Mouse (Mus musculus) layer of hippocampus, adult 18-20 months (tissue): Measurements from ENCODE around the gene Ap1g2. TPM values are rescaled to one million over a fixed set of nuclear protein-coding genes. Genes with fewer than 3 reads are reported as not detected.

ENCODE experiments used
- DNase-seq, 2 experiments: peaks; one replicate each; pipeline ENCODE4 v3.0.0; 2022; ENCODE audit warnings: low spot score in 2 of 2
- total RNA-seq, 2 experiments: library from RNA; stranded (reverse); gene quantifications; 2 replicates each; pipeline ENCODE4 v1.2.3; 2021

Gene Ap1g2
- total RNA-seq, 2 experiments from 2014 or later, result 11.3 to 14.9 TPM

DNA sequence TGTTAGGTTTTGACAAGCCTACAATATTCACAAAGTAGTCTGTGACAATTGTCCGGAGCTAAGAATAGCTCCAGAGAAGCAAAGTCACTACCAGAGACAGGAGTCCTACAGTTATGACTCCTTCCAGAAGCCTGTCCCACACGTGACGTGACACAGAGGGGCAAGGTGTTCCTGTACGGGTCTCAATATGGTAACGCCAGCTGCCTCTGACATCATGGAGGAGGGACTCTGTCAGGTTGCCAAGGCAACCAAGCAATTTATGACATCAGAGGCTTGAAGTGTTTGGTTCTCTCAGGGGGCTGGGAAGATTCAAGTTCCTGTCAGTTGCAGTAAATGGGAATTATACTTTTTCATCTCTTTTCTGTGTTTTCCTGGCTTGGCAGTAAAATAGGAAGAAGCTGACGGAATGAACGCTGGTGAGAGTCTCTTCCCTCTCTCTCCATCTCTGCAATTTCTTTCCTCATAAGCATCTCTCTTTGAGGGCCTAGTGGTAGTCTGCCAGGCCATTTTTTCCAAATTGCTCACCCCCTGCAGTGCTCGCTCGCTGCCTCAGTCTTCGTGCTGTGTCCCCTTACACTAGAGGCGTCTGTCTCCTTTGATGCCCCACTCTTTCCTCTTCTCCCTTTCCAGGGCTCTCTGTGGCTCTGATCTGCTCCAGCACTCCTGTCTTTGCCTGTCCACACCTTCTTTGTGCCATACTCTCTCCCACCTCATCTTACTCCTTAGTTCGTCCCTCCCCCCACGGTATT, 17.0 kb downstream of the Ap1g2 start:
- peak in 1 of 2 experiments; percentile 78 for DNase-seq

DNA sequence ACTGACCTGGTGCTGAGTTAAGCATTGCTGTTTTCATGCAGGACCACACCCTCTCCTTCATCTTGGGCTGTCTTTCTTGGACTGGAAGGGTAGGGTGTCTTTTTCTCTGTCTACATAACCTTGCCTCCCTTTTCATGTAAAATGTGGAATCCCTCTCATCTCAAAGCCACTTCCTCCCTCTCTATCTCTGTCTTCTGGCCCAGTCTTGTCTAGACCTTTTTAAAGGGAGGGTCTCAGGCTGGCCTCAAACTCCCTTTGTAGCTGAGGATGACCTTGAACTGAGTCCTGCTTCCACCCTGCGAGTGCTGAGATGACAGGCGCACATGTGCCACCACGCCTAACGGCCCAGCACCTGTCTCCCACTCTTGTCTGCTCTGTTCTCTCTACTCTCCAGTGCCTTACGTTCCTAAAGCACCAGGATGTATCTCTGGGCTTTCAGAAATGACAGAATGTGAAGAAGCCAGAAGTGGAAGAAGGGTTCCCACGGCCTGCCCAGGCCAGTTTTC, 20.3 kb downstream of the Ap1g2 start:
- no peak for DNase-seq

DNA sequence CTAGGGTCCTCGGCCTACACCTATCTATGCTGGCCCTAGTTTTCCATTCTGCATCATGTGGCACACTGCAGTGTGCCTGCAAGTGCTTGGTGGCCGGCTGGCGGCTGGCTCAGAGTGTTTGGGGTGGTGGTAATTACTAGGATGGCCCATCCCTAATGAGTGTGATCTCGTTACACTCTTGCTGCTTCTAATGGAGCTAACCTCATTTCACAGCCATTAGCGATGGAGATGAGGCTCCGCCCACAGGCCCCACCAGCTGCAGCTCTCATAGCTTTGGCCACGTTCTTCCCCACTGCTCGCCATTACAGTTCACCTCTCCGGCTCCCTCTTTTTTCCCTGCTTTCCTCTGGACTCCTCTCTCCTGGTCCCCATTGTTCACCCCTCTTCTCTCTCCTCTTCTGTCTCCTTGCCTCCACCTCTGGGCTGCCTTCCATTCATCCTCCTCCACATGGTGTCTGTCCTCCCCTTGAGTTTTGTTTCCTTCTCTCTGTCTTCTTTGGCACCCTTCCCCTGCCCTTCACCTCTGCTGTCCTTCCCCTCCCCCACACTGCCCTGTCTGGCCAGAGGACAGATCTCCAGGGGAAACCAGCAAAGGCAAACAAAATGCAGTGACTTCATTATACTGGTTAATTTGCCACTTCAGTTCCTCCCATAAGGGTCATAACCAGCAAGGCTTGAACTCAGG, 20.9 kb downstream of the Ap1g2 start:
- no peak for DNase-seq

DNA sequence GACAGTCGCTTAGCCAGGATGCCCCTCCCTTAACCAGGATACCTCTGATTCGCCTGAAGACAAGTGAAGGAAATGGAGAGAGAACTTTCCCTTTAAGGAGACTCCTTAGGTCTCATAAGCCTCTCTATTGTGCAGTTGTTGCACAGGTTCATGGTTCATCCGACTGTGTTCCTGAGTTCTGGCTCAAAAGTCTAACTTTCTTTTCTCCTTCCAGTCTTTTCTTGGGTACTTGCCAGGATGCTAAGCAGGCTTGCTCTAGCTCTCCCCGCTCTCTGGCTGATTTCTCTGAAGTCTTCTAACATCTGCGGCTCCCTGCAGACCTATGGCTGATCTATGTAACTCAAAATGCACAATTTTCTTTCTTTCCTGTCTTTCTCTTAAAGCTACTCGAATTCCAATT, 22.9 kb downstream of the Ap1g2 start:
- DNase-seq, result no peak

DNA sequence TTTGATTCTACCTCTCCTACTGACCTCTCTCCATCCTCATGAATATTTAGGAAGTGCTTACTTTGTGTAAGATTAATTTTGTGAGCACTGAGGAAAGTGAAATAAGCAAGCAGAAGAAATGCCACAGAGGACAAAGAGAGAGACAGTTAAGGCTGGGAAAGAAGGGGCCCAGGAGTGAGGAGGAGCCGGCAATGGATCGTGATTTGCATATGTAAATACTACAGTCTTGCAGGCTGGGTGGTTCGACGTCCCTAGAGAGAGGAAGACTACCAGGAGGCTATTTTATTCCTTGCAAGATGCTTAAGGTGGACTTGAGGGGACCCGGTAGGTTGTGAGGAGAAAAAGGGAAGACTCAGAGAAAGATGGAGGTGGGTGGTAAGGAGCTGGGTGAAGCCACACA, 25.3 kb downstream of the Ap1g2 start:
- no peak for DNase-seq

DNA sequence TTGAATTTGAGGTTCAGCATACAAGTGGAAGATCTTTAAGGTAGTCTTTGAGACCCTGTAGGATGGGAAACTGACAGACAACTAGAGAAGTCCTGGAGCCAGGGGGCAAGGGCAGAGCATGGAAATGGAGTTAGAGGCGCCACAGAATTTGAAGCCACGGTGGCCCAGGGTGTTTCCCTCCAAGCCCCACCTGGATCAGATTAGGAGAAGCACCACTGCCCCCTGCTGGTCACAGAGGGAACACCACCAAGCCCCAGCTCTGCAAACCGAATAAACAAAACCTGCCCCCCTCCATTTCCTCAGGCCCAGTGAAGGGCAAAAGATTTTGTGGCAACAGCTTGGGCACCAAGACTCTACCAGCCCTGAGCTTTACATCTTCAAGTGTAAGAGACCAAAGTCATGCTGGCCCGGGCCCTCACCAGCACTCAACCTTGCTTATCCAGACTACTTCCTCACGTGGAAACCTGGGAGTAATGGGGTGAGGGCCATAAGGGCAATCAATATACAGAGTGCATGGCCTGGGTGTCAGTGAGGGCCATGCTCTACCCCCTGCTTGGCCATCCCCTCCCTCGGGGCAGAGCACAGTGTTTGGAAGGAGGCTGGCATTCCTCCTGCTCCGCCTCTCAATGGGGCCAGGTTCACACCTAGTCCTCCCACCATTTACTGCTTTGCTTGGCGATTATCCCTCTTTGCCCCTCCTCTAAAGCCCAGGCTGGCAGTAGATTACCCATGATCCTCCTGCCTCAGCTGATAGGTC, 27.0 kb downstream of the Ap1g2 start:
- DNase-seq, result peak in 1 of 2 experiments; percentile 79

DNA sequence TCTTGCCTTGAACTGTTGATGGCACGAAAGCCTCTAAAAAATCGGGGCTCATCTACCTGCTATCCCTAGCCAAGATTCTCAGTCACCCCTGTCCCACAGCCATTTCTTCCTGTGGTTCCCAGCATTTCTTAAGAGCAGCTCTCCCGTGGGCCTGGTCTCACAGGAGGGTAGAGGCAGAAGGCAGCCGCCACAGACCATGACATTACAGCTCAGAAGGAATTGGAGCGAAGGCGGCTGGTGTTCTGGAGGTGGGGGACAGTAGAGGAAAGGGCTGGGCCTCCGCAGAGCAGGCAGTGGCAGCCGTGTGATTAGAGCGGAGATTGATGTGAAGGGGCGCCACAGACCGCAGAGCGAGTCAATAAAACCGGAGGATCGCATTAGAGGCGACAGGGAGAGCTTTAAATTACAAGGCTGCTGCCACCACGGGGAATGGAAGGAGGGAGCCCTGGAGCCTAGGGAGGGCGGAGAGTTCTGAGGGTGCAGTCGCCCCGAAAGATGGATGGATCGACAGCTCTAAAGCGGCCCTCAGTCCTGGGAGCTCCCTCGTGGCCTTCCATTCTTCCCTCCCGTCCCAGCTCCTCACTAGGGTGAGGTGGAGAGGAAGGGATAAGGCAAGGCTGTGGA, 27.9 kb downstream of the Ap1g2 start:
- no peak for DNase-seq

DNA sequence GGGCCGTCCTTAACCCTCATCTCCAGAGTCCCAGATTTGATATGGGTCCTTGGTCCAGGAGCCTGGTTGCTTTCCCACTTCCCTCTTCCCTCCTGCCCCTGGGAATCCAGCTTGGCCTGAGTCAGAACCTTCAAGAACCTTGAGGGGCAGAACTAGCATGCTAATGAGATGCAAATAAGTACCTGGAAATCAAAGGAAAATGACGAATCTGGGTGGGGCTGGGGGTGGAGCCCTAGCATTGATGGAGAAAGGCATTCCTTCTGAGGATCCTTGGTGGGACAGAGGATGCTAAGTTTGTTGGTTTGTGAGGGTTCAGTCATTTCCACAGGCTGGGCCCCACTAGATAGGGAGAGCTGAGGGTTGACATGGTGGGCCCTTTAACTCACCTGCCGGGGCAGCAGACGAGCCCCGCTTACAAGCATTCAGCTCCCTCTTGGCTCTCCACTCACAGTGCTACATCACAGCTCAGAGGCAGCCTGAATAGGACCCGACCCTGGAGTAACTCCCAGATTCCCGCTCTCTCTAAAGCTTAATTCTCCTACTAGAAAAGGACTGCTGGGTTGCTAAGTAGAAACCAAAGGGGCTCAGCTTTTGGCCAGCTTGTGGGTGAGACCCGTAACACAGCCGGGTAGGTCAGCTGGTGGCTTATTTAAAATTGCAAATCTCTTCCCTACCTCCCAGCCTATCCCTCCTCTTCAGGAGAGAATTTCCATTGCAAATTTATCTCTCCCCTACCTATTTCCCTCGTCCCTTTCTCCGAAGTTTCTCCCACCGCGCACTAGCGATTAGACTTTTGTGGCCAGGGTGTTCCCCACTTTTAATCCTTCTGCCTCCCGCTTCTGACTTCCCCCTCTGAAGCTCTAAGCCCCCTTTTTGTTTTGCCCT, 28.7 kb downstream of the Ap1g2 start:
- DNase-seq, result no peak

DNA sequence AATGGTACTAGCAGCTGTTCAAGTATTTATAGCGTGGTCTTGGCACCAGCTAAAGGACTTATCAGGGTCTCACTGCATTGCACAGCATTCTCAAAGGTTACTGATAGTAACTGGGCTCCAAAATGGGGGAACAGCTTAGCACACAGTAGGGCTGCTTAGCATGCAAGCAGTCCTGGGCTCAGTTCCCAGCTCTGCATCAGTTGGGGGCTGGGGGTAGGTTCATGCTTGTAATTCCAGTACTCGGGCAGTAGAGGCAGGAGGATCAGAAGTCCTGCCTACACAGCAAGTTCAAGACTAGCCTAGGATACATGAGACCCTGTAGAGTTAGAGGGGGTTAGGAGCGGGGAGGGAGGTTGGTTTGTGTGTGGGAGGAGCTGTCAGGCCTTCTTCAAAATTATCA, 29.4 kb downstream of the Ap1g2 start:
- no peak for DNase-seq

DNA sequence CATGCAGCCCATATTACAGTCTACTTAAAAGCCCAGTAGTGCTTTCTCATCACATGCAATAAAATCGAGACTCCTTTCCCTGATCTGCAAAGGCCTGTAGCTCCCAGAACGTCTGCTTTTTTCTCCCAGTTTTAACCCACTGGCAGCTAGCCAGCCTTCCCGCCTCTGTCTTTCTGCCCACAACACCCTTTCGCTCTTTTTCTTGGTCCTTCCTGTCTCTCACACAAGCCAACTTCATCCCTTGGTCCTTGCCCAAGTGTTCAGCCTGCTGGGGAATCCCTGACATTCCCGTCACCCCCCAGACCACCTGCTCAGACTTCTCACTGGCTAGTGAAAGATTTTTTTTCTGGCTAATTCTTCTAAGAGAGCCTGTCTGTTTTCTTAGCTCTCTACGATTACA, 30.2 kb downstream of the Ap1g2 start:
- peak in 1 of 2 experiments; percentile 70 for DNase-seq

DNA sequence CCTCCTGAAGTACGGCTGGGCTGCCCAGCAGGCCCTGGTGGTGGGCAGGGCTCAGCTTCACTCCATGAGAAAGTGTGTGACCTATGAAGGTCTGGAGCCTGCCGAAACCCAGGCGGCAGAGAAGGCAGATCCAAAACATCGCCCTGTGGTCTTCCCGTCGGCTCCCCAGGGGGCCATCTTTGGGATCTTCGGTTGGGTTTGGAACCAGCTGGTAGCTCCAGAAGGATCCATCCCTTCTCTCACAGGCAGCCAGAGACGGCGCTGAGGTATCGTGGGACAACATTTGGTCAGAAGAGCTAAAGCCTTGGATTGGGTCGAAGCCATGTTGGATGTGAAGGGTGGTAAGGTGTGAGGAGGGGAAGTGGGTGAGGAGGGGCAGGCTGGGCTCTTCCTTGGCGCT, 32.0 kb downstream of the Ap1g2 start:
- DNase-seq, result no peak

DNA sequence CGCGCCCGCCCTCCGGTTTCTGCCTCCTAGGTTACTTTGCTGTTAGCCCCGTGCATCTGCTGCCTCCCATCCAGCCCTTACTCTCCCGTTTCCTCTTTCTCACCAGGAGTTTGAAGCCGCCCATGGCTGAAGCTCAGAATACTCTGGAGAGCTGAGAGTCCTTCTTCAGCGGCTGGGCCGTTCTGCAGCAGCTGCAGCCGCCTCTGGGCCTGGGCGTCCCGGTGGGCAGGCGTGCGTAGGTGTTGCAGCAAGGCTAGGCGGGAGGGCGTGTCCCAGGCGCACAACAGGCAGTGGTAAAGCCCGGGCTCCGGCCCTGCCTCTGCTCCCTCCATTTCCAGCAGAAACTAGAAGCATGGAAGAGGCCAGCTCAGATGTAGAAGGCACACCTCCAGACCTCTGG, 34.6 kb downstream of the Ap1g2 start:
- no peak for DNase-seq

DNA sequence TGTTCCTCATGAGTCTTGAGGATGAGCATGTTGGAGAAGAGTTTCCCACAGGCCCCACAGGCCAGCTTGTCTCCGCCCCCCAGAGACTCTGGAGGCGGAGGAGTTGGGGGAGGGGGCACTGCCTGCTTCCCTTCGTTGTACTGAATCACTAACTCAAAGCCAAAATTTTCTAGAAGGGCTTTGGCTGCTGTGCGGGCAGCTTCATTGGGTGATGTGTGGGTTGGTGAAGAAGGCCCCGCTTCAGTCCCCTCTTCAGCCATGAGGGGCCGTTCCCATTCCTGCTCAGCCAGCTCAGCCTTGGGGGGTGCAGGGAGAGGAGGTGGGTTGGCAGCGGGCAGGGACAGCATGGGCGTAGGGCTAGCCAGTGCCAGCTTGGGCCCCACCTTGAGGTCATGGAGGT, 40.4 kb downstream of the Ap1g2 start:
- no peak for DNase-seq

DNA sequence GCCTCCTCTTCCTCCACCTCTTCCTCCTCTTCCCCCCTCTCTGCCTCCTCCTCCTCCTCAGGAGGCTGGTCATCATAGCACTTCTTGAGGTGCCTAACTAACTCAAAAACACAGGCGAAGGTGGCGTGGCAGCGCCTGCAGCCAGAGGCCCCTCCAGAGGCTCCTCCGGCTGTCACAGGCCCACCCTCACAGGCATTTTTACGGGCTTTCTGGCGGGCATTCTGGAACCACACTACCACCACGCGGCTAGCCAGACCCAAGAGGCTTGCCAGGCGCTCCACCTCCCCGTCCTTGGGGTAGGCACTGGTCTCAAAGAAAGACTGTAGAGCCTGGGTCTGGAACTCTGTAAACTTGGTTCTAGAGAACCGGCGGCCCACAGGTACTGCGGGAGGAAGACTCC, 41.0 kb downstream of the Ap1g2 start:
- no peak for DNase-seq

DNA sequence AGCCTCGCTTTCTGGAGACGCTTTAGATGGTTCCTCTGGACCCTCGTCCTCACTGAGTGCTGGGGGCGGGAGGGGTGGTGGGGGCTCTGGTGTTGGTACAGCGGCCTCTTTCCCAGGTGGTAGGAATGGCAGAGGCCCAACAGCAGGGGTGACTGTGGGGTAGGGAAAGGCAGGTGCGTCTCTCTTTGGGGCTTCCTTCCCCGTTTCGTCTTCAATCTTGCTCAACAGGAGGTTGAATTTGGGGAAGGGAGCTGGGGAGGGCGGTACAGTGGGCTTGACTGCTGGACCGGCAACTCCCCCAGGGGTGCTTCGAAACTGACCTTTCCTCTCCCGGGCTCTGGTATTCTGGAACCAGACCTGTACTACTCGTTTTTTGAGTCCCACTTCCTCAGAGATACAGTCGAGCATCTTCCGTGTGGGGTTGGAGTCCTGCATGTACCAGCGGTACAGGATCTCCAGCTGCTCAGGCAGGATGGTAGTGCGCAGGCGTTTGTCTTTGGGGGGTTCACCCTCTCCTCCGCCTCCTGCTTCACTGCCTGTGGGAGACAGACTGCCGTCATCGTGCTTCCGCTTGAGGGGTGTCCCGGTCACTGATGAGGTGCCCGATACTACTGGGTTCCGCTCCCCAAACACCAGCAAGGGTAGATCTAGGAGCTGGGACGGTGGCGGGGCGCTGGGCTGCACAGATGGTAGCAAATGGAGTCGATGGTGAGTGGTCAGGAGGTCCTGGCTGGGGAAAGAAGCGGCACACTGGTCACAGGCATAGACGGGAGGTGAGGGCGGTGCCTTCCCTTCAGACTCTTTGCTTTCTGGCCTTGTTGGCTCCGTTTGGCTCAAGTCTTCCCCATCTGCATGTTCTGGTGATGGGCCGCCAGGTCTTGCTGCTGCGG, 41.7 kb downstream of the Ap1g2 start:
- DNase-seq, result no peak

DNA sequence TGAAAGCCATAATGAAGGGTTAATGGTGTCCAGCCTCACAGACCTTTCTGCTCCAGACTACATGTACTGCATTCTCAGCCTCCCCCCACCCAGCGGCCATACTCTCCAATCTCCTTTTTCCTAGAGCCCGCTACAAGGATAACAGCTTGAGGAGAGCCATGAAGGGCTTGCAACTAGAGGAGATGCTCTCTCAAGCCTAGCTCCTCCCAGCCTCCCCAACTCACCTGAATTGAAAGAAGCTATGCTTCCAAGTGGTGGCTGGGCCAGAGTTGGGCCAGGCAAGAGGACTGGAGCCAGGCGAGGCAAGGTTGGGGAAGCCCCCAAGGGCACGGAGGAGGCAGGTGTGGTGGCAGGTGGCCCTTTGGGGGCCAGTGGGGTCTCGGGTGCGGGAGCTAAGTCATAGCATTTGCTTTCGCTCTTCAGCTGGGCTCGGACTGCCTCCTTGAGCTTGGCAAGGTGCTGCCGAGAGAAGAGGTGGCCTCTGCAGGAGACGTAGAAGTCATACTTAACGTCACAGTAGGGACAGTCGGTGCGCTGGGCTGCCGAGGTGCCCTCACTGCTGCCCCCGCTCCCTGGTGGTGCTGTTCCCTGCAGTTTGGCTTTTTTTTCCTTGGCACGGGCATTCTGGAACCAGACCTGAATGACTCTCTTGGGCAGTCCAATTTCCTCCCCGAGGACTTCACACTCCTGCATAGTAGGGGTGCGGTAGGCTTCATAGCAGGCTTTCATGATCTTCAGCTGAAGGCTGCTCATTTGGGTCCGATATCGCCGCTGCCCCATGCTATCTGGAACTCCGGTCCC, 42.6 kb downstream of the Ap1g2 start:
- DNase-seq, result no peak

DNA sequence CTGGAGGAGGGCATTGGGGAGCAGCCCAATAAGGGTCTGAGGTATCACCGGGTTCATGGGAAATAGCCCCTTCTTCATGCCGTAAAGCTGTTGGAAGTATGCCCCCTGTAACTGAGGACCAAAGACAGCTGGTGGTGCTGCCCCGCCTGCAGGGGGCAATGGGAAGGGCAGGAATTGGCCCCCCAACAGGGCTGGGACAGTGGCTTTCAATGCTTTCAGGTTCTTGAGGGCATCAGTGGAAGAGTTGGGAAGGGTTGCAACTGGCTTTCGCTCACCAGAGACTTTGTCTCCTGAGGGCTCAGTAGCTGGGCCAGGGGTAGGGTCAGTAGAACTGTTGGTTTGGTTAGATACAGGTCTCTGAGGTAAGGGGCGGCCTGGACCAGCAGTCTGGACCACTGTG, 43.3 kb downstream of the Ap1g2 start:
- DNase-seq, result peak; percentile 8 to 17

DNA sequence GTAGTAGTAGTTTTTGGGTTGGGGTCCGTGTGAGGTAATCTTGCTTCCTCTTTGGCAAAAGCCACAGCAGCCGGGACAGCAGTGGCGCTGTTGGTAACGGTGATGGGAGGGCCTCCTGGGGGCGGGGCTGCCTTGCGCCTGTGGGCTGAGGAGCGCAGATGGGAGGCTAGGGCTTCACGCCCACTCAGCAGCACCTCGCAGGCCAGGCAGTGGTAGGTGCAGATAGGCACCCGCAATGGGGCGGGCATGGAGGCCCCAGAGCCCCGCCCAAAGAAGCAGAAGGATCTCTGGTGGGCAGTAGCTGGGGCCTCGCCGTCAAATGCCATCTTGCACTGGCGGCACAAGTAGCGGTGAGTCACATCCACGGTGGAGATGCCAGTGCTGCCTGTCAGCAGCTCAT, 43.8 kb downstream of the Ap1g2 start:
- peak; percentile 51 to 74 for DNase-seq

DNA sequence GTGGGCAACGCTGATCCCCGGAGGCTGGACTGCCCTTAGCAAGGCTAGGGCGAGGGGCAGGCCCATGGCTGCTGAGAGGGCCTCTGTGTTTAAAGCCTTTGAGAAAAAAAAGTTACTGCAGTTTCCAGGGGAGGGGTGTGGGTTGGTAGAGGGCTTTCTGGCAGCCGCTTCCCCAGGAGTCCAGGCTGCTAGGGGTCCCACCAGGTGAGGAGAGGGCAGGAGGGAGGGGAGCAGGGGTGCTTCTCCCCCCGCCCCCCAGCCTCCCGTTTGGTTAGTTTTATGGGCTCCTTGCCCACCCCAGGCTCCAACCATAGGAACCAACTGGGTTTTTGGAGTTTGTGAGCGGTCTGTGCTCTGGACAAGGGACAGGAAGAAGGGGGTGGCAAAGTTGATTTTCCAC, 44.5 kb downstream of the Ap1g2 start:
- DNase-seq, result peak in 1 of 2 experiments; percentile 3
